Mouse (Mus musculus): Measurements from ENCODE around the gene Adipor1. TPM values are rescaled to one million over a fixed set of nuclear protein-coding genes. Genes with fewer than 3 reads are reported as not detected.

Adipor1 gene
- total RNA-seq, 1 experiment from 2014 or later, result 373 TPM

GRCm38 (mm10) chr1:134458139-134458727 is 43.1 kb downstream of the Adipor1 start:
- ATAC-seq (ENCODE audit: extremely low read depth, insufficient number of reproducible peaks, low FRiP score, poor library complexity, severe bottlenecking), result no peak

GRCm38 (mm10) chr1:134460294-134461284 is 45.4 kb downstream of the Adipor1 start:
- no peak for ATAC-seq (ENCODE audit: extremely low read depth, insufficient number of reproducible peaks, low FRiP score, poor library complexity, severe bottlenecking)

Other genes starting within 250 kb of the Adipor1 start
- gene Chil1, start 233.2 kb upstream of the Adipor1 start, total RNA-seq (2017), result 241 and 251 TPM in 2 replicates
- not detected in 2 replicates for gene Mybph, start 221.9 kb upstream of the Adipor1 start, total RNA-seq (2017)
- not detected in 2 replicates for gene Adora1, start 179.9 kb upstream of the Adipor1 start, total RNA-seq (2017)
- not detected in 2 replicates for gene Myog, start 125.4 kb upstream of the Adipor1 start, total RNA-seq (2017)
- 2.9 and 3.2 TPM in 2 replicates for gene Ppfia4, start 82.5 kb upstream of the Adipor1 start, total RNA-seq (2017)
- gene Tmem183a, start 53.4 kb upstream of the Adipor1 start, total RNA-seq (2017), result 63.7 and 74.1 TPM in 2 replicates
- 0.35 TPM in 1 of 2 replicates, not detected in the other for gene 4933406M09Rik, start 29.4 kb upstream of the Adipor1 start, total RNA-seq (2017)
- gene Cyb5r1, start 9.8 kb upstream of the Adipor1 start, total RNA-seq (2017), result 82.5 and 86.9 TPM in 2 replicates
- gene Klhl12, start 40.2 kb downstream of the Adipor1 start, total RNA-seq (2017), result 31.3 and 38.4 TPM in 2 replicates
- 16.9 and 21.1 TPM in 2 replicates for gene Rabif, start 79.3 kb downstream of the Adipor1 start, total RNA-seq (2017)
- gene Mgat4e, start 134.3 kb downstream of the Adipor1 start, total RNA-seq (2017), result not detected in 2 replicates
- gene Kdm5b, start 144.8 kb downstream of the Adipor1 start, total RNA-seq (2017), result 57.0 and 59.7 TPM in 2 replicates
- gene Syt2, start 231.3 kb downstream of the Adipor1 start, total RNA-seq (2017), result 0.12 TPM in 1 of 2 replicates, not detected in the other

All from neutrophil, adult 5-6 weeks (primary cell).